Mouse (Mus musculus): ENCODE measurements around the gene Antxr2. TPM values are rescaled to one million over a fixed set of nuclear protein-coding genes. Genes with fewer than 3 reads are reported as not detected.

Antxr2 gene
- polyA plus RNA-seq, 1 experiment from 2014 or later: 30.7 TPM

DNA sequence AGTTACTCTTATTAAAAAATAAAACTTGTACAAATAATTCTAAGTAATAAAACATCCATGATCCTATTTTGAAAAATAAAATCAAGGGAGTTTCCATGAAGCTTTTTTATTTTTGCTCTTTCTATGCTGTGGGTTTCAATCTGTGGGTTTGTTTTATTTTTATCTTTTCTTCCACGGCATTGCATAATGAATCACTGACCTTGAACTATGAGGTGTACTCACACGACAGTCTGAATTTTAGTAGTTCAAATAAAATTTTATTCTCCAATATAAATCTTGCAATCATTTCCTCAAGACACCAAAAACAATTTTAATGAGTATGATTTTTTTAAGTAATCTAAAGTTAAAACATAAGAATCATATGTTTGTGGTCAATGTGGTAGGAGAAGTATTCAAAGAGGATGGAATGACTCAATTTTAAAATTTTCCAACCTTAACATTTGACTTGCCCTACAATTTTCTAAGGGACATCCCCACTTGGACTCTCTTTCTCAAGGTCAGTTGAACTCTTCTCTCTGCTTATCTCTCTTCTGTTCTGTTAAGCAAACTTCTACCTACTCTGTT lies 31.5 kb downstream of the Antxr2 start:
- TF ChIP-seq EP300 (IDR thresholded peaks at IDR 0.05): no peak
- no peak for TF ChIP-seq CTCF (IDR thresholded peaks at IDR 0.05)
- DNase-seq (ENCODE audit: low spot score): no peak
- no peaks in the 10 kb centered on the region for H3K9me3 ChIP-seq (ENCODE audit: low read length)
- no peak for ATAC-seq
- no peaks in the 10 kb centered on the region for H3K27me3 ChIP-seq (replicated peaks; ENCODE audit: insufficient read depth, low read length)
- no peak overlapping the region for H3K27ac ChIP-seq (ENCODE audit: low read length)
- 0 out of 2 replicates have a peak, but pooled peaks cover 8% of the 10 kb centered on the region for H3K36me3 ChIP-seq (ENCODE audit: insufficient read depth, low read length)
- H3K9ac ChIP-seq (replicated peaks; ENCODE audit: low read depth): no peak overlapping the region
- H3K4me3 ChIP-seq (ENCODE audit: low read depth, low read length): no peak overlapping the region
- WGBS: 70% methylated on average over 2 of the region's 2 CpGs
- H3K4me2 ChIP-seq (replicated peaks; ENCODE audit: low read depth, low read length): no peak overlapping the region
- H3K4me1 ChIP-seq (ENCODE audit: insufficient read depth, low read depth, low read length): no peaks in the 10 kb centered on the region

DNA sequence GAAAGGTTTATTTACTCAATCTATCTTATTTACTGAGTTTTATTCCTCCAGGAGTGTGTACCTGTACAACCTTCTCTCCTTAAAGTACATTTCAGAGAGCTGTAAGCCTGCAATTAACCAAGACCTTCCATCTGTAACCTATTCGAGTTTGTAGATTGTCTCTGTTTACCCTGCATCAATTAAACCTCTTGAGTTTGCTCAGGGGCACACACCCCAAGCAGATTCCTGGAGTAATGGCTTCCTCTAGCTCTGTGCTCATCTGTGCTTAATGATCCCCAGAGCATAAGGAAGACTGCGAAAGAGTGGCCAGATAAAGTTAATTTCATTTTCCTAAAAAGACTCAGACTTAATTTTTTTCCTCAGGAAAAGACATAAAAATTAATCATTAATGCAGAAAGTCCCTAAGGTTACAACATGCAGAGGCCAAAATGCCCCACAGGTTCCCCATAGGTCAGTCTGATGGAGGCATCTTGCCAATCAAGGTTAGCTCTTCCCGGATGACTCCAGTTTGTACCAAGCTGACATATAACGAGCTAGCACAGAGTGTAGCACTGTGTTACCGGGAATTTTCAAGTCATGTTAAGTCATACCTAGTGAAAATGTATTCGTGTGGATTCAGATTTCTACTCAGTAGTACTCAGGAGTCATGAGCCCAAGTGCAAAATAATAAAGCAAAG lies 34.2 kb downstream of the Antxr2 start:
- no peak for ATAC-seq
- Histone ChIP-seq H3K27me3 (replicated peaks; ENCODE audit: insufficient read depth, low read length) (no peaks in the 10 kb centered on the region), H3K36me3 (ENCODE audit: insufficient read depth, low read length) (no peaks in the 10 kb centered on the region), H3K9ac (replicated peaks; ENCODE audit: low read depth) (no peak overlapping the region), H3K4me3 (ENCODE audit: low read depth, low read length) (no peak overlapping the region), H3K4me2 (replicated peaks; ENCODE audit: low read depth, low read length) (no peak overlapping the region), H3K9me3 (ENCODE audit: low read length) (no peaks in the 10 kb centered on the region), H3K27ac (ENCODE audit: low read length) (no peak overlapping the region), H3K4me1 (ENCODE audit: insufficient read depth, low read depth, low read length) (no peaks in the 10 kb centered on the region)
- DNase-seq (ENCODE audit: low spot score): peak; percentile 5
- TF ChIP-seq EP300 (IDR thresholded peaks at IDR 0.05) (no peak), CTCF (IDR thresholded peaks at IDR 0.05) (no peak)
- WGBS: 61% methylated on average over 6 of the region's 6 CpGs

DNA sequence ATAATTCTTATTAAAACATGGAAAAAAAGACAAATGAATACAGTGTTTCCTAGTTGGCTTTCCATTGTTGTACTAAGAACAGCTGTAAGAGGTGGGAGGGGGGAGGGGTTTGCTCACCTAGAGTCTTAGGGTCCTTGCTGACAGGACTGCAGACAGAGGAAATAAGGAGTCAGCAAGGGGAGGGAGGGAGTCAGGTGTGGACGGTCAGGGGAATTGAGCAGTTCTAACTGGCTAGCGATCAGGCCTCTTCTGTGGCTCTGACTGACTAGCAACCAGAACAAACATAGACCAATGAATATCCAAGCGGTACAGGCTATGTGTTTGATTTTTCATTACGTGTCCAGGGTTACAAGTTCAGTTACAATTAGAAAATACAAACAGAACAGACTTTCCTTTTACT lies 35.0 kb downstream of the Antxr2 start:
- 49% methylated on average over 4 of the region's 4 CpGs for WGBS
- H3K4me3 ChIP-seq (ENCODE audit: low read depth, low read length): no peak overlapping the region
- no peaks in the 10 kb centered on the region for H3K9me3 ChIP-seq (ENCODE audit: low read length)
- no peaks in the 10 kb centered on the region for H3K27me3 ChIP-seq (replicated peaks; ENCODE audit: insufficient read depth, low read length)
- H3K4me1 ChIP-seq (ENCODE audit: insufficient read depth, low read depth, low read length): no peaks in the 10 kb centered on the region
- TF ChIP-seq EP300 (IDR thresholded peaks at IDR 0.05): no peak
- TF ChIP-seq CTCF (IDR thresholded peaks at IDR 0.05): no peak
- DNase-seq (ENCODE audit: low spot score) (peak; percentile 6), ATAC-seq (peak; percentile 23; the same call in 1 of the 2 replicates)
- H3K9ac ChIP-seq (replicated peaks; ENCODE audit: low read depth): no peak overlapping the region
- no peaks in the 10 kb centered on the region for H3K36me3 ChIP-seq (ENCODE audit: insufficient read depth, low read length)
- H3K4me2 ChIP-seq (replicated peaks; ENCODE audit: low read depth, low read length): no peak overlapping the region
- H3K27ac ChIP-seq (ENCODE audit: low read length): no peak overlapping the region

DNA sequence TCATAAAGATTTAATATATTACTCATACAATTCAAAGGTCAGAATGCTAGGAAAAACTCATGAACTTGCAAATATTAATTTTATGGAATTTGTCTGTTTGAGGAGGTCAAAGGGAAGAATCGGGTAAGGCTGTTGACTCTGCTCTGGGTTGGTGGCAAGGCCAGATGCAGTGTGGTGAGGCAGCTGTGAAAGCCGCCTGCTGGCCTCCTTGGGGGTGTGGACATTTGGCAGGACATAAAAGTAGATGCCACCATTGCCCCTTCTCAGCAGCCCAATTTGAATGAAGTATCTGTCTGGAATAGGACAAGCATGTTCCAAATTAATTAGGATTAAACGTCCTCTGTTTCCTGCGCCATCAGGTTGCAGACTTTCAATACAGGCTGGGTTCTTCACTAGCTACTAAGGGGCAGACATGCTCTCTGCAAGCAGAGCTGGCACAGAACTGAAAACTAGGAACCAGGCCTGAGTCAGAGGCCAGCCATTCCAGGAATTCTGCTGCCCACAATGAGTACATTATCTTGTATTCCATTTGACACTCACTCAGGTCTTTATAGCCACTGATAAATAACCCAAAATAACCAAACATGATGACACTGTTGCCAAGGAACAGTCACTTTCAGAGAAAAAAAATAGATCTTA lies 44.1 kb downstream of the Antxr2 start:
- TF ChIP-seq CTCF (IDR thresholded peaks at IDR 0.05) (no peak), EP300 (IDR thresholded peaks at IDR 0.05) (no peak)
- no peak for DNase-seq (ENCODE audit: low spot score)
- H3K27me3 ChIP-seq (replicated peaks; ENCODE audit: insufficient read depth, low read length): no peaks in the 10 kb centered on the region
- H3K9me3 ChIP-seq (ENCODE audit: low read length): no peaks in the 10 kb centered on the region
- H3K4me3 ChIP-seq (ENCODE audit: low read depth, low read length): no peak overlapping the region
- 83% methylated on average over 4 of the region's 4 CpGs for WGBS
- H3K4me1 ChIP-seq (ENCODE audit: insufficient read depth, low read depth, low read length): no peaks in the 10 kb centered on the region
- no peak overlapping the region for H3K4me2 ChIP-seq (replicated peaks; ENCODE audit: low read depth, low read length)
- H3K27ac ChIP-seq (ENCODE audit: low read length): no peak overlapping the region
- H3K36me3 ChIP-seq (ENCODE audit: insufficient read depth, low read length): no peaks in the 10 kb centered on the region
- no peak overlapping the region for H3K9ac ChIP-seq (replicated peaks; ENCODE audit: low read depth)
- ATAC-seq: no peak

DNA sequence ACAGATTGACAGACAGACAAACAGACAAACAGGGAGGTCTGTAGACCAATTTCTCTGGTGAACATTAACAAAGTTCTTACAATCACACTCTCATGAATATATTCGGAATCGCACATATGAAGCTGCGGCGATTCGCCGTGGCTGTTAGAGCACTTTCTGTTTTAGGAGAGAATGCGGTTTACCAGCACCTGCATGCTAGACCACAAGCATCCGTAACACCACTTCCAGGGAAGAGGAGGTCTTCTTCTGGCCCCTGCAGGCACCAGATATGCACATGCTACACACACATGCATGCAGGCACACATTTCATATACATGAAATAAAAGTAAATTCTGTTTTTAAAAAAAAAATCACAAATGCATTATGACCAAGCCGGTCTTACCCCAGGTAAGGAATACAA lies 47.5 kb downstream of the Antxr2 start:
- no peak overlapping the region for H3K4me2 ChIP-seq (replicated peaks; ENCODE audit: low read depth, low read length)
- no peaks in the 10 kb centered on the region for H3K4me1 ChIP-seq (ENCODE audit: insufficient read depth, low read depth, low read length)
- DNase-seq (ENCODE audit: low spot score): no peak
- H3K9me3 ChIP-seq (ENCODE audit: low read length): no peaks in the 10 kb centered on the region
- no peak overlapping the region for H3K9ac ChIP-seq (replicated peaks; ENCODE audit: low read depth)
- TF ChIP-seq CTCF (IDR thresholded peaks at IDR 0.05) (no peak), EP300 (IDR thresholded peaks at IDR 0.05) (no peak)
- H3K4me3 ChIP-seq (ENCODE audit: low read depth, low read length): no peak overlapping the region
- H3K36me3 ChIP-seq (ENCODE audit: insufficient read depth, low read length): no peaks in the 10 kb centered on the region
- WGBS: 93% methylated on average over 9 of the region's 9 CpGs
- no peak for ATAC-seq
- no peak overlapping the region for H3K27ac ChIP-seq (ENCODE audit: low read length)
- H3K27me3 ChIP-seq (replicated peaks; ENCODE audit: insufficient read depth, low read length): no peaks in the 10 kb centered on the region

DNA sequence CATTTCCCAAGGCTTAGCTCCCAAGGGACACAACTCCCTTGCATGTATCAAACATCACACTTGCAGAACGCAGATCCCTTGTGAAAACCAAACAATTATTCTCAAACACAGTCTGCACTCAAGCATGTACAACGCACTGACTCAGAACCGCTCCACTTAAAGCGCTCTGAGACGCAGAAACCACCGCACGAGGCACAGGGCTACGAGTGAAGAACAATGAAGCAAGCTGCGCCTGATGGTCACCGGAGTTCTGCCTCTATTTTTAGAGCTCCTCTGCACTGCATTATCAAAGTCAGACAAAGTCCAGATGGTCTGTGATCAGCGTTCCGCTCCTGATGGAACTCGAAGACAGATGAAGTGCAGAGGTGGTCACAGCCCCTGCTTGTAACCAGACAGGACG lies 50.4 kb downstream of the Antxr2 start:
- TF ChIP-seq CTCF (IDR thresholded peaks at IDR 0.05) (no peak), EP300 (IDR thresholded peaks at IDR 0.05) (no peak)
- H3K36me3 ChIP-seq (ENCODE audit: insufficient read depth, low read length): no peaks in the 10 kb centered on the region
- no peaks in the 10 kb centered on the region for H3K9me3 ChIP-seq (ENCODE audit: low read length)
- H3K27ac ChIP-seq (ENCODE audit: low read length): no peak overlapping the region
- DNase-seq (ENCODE audit: low spot score): no peak
- no peak overlapping the region for H3K9ac ChIP-seq (replicated peaks; ENCODE audit: low read depth)
- H3K4me2 ChIP-seq (replicated peaks; ENCODE audit: low read depth, low read length): peak overlapping the region; percentile 22; the same call in 1 of the 2 replicates
- no peaks in the 10 kb centered on the region for H3K4me1 ChIP-seq (ENCODE audit: insufficient read depth, low read depth, low read length)
- H3K27me3 ChIP-seq (replicated peaks; ENCODE audit: insufficient read depth, low read length): no peaks in the 10 kb centered on the region
- WGBS: 42% methylated on average over 14 of the region's 14 CpGs
- no peak overlapping the region for H3K4me3 ChIP-seq (ENCODE audit: low read depth, low read length)
- ATAC-seq: peak; percentile 26
